Mouse (Mus musculus) liver, adult 2 months (tissue): Measurements from ENCODE around the gene Olfr460. TPM values are rescaled to one million over a fixed set of nuclear protein-coding genes. Genes with fewer than 3 reads are reported as not detected.

Experiments
- DNase-seq: peaks from one replicate; pipeline ENCODE4 v3.0.0-alpha.2; 2011; ENCODE audit warnings: low read depth, low spot score; ENCODE audit errors: extremely low read depth
- H3K27ac ChIP-seq: fragments of 200-500 bp; replicated peaks from 2 replicates; pipeline ENCODE4 v1.5.1; 2012; ENCODE audit warnings: low read depth, mild to moderate bottlenecking, control low read depth, inconsistent platforms, low read length; ENCODE audit not compliant: insufficient read depth
- H3K27me3 ChIP-seq: fragments of 200-500 bp; 2 replicates; pipeline ENCODE4 v1.6.1; 2012; ENCODE audit warnings: mild to moderate bottlenecking, moderate library complexity, low read length, inconsistent platforms; ENCODE audit not compliant: control insufficient read depth, insufficient read depth
- H3K36me3 ChIP-seq: fragments of 200-500 bp; 2 replicates; pipeline ENCODE4 v1.6.1; 2012; ENCODE audit warnings: low read length, inconsistent platforms; ENCODE audit not compliant: control insufficient read depth, insufficient read depth
- H3K4me1 ChIP-seq: fragments of 200-500 bp; 2 replicates; pipeline ENCODE4 v1.6.1; 2011; ENCODE audit warnings: low read length; ENCODE audit not compliant: control insufficient read depth, insufficient read depth
- H3K4me3 ChIP-seq: fragments of 200-500 bp; 2 replicates; pipeline ENCODE4 v1.5.1; 2011; ENCODE audit warnings: low read depth, mild to moderate bottlenecking, control low read depth, low read length, moderate library complexity; ENCODE audit not compliant: insufficient read depth
- H3K79me2 ChIP-seq: fragments of 200-500 bp; 2 replicates; pipeline ENCODE4 v1.6.1; 2012; ENCODE audit warnings: inconsistent platforms, mild to moderate bottlenecking, low read length, moderate library complexity; ENCODE audit not compliant: control insufficient read depth, insufficient read depth
- H3K9ac ChIP-seq: fragments of 200-500 bp; 2 replicates; pipeline ENCODE4 v1.6.1; 2012; ENCODE audit warnings: low read depth, mild to moderate bottlenecking, control low read depth, inconsistent platforms, low read length
- CTCF ChIP-seq: fragments of 200-500 bp; IDR thresholded peaks from 2 replicates; pipeline ENCODE4 v1.5.1; 2011; ENCODE audit warnings: low read depth, low read length, control low read depth
- POLR2A ChIP-seq: fragments of 200-500 bp; IDR thresholded peaks from 2 replicates; pipeline ENCODE4 v1.6.1; 2011; ENCODE audit warnings: low read length, control low read depth; ENCODE audit not compliant: insufficient read depth; ENCODE audit errors: extremely low read depth
- WGBS: fragments of 180-500 bp; shearing (Covaris S2); methylation state at CpG from one replicate; pipeline ENCODE4 v1.1.7; 2018; 5-methylcytosine and 5-hydroxymethylcytosine counted together
- polyA plus RNA-seq: library from polyadenylated mRNA; depleted of rRNA; stranded (reverse); fragments of >200 nt; gene quantifications from 2 replicates; pipeline ENCODE4 v1.2.3, GENCODE M21; 2012; rRNA removed
- total RNA-seq: library from RNA; depleted of rRNA; stranded (reverse); fragments of >200 nt; gene quantifications from 2 replicates; pipeline ENCODE4 v1.2.3, GENCODE M21; 2014; rRNA removed

The Olfr460 gene
- total and polyA plus RNA-seq, 2 experiments = not detected

DNA sequence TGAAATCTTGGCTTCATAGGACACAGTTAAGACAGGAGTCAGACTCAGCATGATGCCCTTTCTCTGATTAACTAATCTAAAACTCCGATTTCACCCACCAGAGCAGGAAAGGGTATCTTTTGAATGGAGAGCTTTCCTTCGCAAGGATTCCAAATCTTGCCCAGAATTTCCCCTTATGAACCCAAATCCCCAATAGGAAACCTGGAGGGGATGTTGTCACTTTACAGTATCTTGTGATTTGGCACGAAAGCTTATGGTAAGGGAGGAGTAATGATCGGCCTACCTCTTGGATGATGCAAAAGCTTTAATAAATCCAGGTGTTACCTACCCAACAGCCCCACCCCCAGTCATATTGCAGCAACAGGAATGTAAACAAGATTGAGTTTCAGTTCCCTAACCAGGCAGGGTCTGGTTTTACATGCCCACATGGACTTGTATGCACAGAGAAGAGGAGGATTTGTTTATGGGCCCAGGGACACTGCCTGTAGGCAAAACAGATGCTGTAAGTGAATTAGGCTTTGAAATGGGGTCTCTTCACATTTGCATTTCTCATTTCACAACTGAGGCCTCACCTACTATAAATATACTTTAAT, 44.1 kb downstream of the Olfr460 start, which contains the start of gene Tas2r138:
TSS of gene Tas2r138 (minus strand) at position 51 of the 593 bp plus-strand sequence.
- no peak for TF ChIP-seq CTCF
- TF ChIP-seq POLR2A = no peak
- DNase-seq = no peak
- Histone ChIP-seq H3K79me2 (no peaks in the 10 kb centered on the region), H3K36me3 (no peaks in the 10 kb centered on the region), H3K4me3 (no peak within 1 kb of the TSS), H3K9ac (no peak within 1 kb of the TSS), H3K4me1 (no peaks in the 10 kb centered on the region), H3K27ac (no peak within 1 kb of the TSS), H3K27me3 (no peaks in the 10 kb centered on the region)
- 91% methylated on average over 4 of the region's 4 CpGs for WGBS

- 5% methylated on average over 2 of the region's 2 CpGs for WGBS
- Histone ChIP-seq H3K27ac (no peak overlapping the region), H3K4me3 (no peak overlapping the region), H3K27me3 (no peaks in the 10 kb centered on the region), H3K4me1 (no peaks in the 10 kb centered on the region), H3K9ac (no peak overlapping the region), H3K79me2 (no peaks in the 10 kb centered on the region), H3K36me3 (no peaks in the 10 kb centered on the region)
- DNase-seq = peak; percentile 60
- TF ChIP-seq POLR2A (no peak), CTCF (peak; percentile 55)
Measured at GRCm38 (mm10) chr6:40617965-40618364, 48.7 kb downstream of the Olfr460 start.

Other genes starting within 250 kb of the Olfr460 start
- gene Agk, start 244.3 kb upstream of the Olfr460 start, total RNA-seq = 10.5 TPM in 2 replicates
- gene Agk, start 244.3 kb upstream of the Olfr460 start, polyA plus RNA-seq = 4.2 and 4.8 TPM in 2 replicates
- gene E330009J07Rik, start 133.4 kb upstream of the Olfr460 start, total RNA-seq = 6.5 and 8.3 TPM in 2 replicates
- 3.7 and 4.1 TPM in 2 replicates for gene E330009J07Rik, start 133.4 kb upstream of the Olfr460 start, polyA plus RNA-seq
- not detected in 2 replicates for gene Wee2, start 130.4 kb upstream of the Olfr460 start, total RNA-seq
- not detected in 2 replicates for gene Wee2, start 130.4 kb upstream of the Olfr460 start, polyA plus RNA-seq
- gene Ssbp1, start 98.1 kb upstream of the Olfr460 start, total RNA-seq = 21.6 and 29.0 TPM in 2 replicates
- gene Ssbp1, start 98.1 kb upstream of the Olfr460 start, polyA plus RNA-seq = 7.9 and 8.1 TPM in 2 replicates
- 0.09 and 0.13 TPM in 2 replicates for gene Tas2r137, start 78.3 kb upstream of the Olfr460 start, total RNA-seq
- 0.11 TPM in 1 of 2 replicates, not detected in the other for gene Tas2r137, start 78.3 kb upstream of the Olfr460 start, polyA plus RNA-seq
- gene Tas2r108, start 76.0 kb upstream of the Olfr460 start, total RNA-seq = 0.27 TPM in 1 of 2 replicates, not detected in the other
- gene Tas2r108, start 76.0 kb upstream of the Olfr460 start, polyA plus RNA-seq = not detected in 2 replicates
- gene Prss37, start 50.0 kb upstream of the Olfr460 start, total RNA-seq = not detected in 2 replicates
- gene Prss37, start 50.0 kb upstream of the Olfr460 start, polyA plus RNA-seq = not detected in 2 replicates
- not detected in 2 replicates for gene Olfr461, start 14.4 kb upstream of the Olfr460 start, total RNA-seq
- gene Olfr461, start 14.4 kb upstream of the Olfr460 start, polyA plus RNA-seq = not detected in 2 replicates
- gene Clec5a, start 16.3 kb downstream of the Olfr460 start, total RNA-seq = 0.13 and 0.46 TPM in 2 replicates
- gene Clec5a, start 16.3 kb downstream of the Olfr460 start, polyA plus RNA-seq = not detected in 2 replicates
- 0.13 TPM in 1 of 2 replicates, not detected in the other for gene Tas2r138, start 43.8 kb downstream of the Olfr460 start, total RNA-seq
- 0.15 TPM in 1 of 2 replicates, not detected in the other for gene Tas2r138, start 43.8 kb downstream of the Olfr460 start, polyA plus RNA-seq
- 118 and 122 TPM in 2 replicates for gene Mgam, start 59.3 kb downstream of the Olfr460 start, total RNA-seq
- 32.7 and 36.3 TPM in 2 replicates for gene Mgam, start 59.3 kb downstream of the Olfr460 start, polyA plus RNA-seq